In the genomic region with DNA sequence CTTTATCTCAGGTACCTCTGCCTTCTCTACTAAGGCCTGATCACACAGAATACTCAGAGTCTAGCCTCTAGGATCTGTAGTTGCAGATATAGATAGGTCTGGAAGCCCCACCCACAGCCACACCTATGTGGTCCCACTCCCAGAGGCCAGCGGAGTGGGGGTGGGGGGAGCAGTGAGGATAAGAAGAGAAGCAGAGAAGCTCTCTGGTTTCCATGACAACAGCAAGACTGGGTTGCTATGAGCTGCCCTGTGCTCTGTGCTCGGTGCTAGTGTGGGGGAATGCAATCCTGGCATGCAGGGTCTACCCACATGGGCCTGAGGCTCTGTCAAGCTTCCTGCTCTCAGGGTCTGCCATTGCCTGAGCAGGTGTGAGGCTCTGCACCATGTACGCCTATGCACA, we compare ENCODE assay signal across 14 mouse cellular contexts. TPM values are rescaled to one million over a fixed set of nuclear protein-coding genes. Genes with fewer than 3 reads are reported as not detected.
DNase-seq lines count a peak whose midpoint lies in the region; ATAC-seq and TF ChIP-seq lines count a peak whose summit lies in the region.
"Had no signal": no experiment of that assay in that cellular context is flagged by ENCODE, and none has a peak within 500 bp of the region (broad histone marks: within the 10 kb centered on the region; RNA-seq: fewer than 3 reads in every experiment).

No protein-coding gene starts in this region.

- no peak overlapping the region for H3K4me3 ChIP-seq in stomach, embryonic 14.5 days (ENCODE audit: low read depth, low read length)
- H3K4me3 ChIP-seq in stomach, postnatal 0 days (ENCODE audit: low read depth, low read length), result no peak overlapping the region
- H3K4me3 ChIP-seq in hindbrain, embryonic 15.5 days, result no peak overlapping the region
- no peak overlapping the region for H3K4me3 ChIP-seq in midbrain, embryonic 13.5 days (replicated peaks)
- no peak overlapping the region for H3K4me3 ChIP-seq in kidney, embryonic 16.5 days (ENCODE audit: low read length)
- H3K4me3 ChIP-seq: embryonic facial prominence, embryonic 13.5 days; limb, embryonic 13.5 days had no signal

- H3K36me3 ChIP-seq in stomach, embryonic 14.5 days (ENCODE audit: control insufficient read depth, insufficient read depth, low read length), result no peaks in the 10 kb centered on the region
- H3K36me3 ChIP-seq in stomach, postnatal 0 days (ENCODE audit: control insufficient read depth, insufficient read depth, low read length), result no peaks in the 10 kb centered on the region
- H3K36me3 ChIP-seq in hindbrain, embryonic 15.5 days, result no peaks in the 10 kb centered on the region
- H3K36me3 ChIP-seq in midbrain, embryonic 13.5 days, result no peaks in the 10 kb centered on the region
- no peaks in the 10 kb centered on the region for H3K36me3 ChIP-seq in kidney, embryonic 16.5 days (ENCODE audit: insufficient read depth, low read length)
- H3K36me3 ChIP-seq: embryonic facial prominence, embryonic 13.5 days; limb, embryonic 13.5 days had no signal

- no peaks in the 10 kb centered on the region for H3K27me3 ChIP-seq in stomach, embryonic 14.5 days (ENCODE audit: control insufficient read depth, insufficient read depth, low read length)
- no peaks in the 10 kb centered on the region for H3K27me3 ChIP-seq in stomach, postnatal 0 days (ENCODE audit: control insufficient read depth, insufficient read depth, low read length)
- H3K27me3 ChIP-seq in hindbrain, embryonic 15.5 days, result no peaks in the 10 kb centered on the region
- H3K27me3 ChIP-seq in midbrain, embryonic 13.5 days, result peaks cover 7% of the 10 kb centered on the region; the same call in 1 of the 2 replicates
- H3K27me3 ChIP-seq in kidney, embryonic 16.5 days (ENCODE audit: insufficient read depth, low read length), result no peaks in the 10 kb centered on the region
- H3K27me3 ChIP-seq: limb, embryonic 13.5 days had no signal

- TF ChIP-seq CTCF in stomach, postnatal 0 days (IDR thresholded peaks at IDR 0.05; ENCODE audit: low read depth), result no peak

- no peak for DNase-seq in stomach, postnatal 0 days (ENCODE audit: low spot score)
- DNase-seq in telencephalon, adult 2 months (ENCODE audit: low read depth, low spot score), result peak; percentile 50
- DNase-seq in embryo, embryonic 11 days, result no peak
- no peak for DNase-seq in gastrocnemius, postnatal 36 days
- DNase-seq: gastrocnemius, postnatal 25 days; kidney, postnatal 14 days had no signal

- 59% methylated on average over 3 of the region's 3 CpGs for WGBS in stomach, embryonic 14.5 days
- WGBS in stomach, postnatal 0 days, result 49% methylated on average over 3 of the region's 3 CpGs
- 31% methylated on average over 3 of the region's 3 CpGs for WGBS in hindbrain, embryonic 15.5 days
- WGBS in midbrain, embryonic 13.5 days, result 33% methylated on average over 3 of the region's 3 CpGs
- 76% methylated on average over 3 of the region's 3 CpGs for WGBS in kidney, embryonic 16.5 days

- intact Hi-C loops in gastrocnemius, postnatal 36 days (cut with DNase I), result no loop called here

- 0 out of 2 replicates have a peak, but pooled peaks cover 3% of the 10 kb centered on the region for H3K4me1 ChIP-seq in stomach, embryonic 14.5 days (ENCODE audit: control insufficient read depth, insufficient read depth, low read length)
- H3K4me1 ChIP-seq in stomach, postnatal 0 days (replicated peaks; ENCODE audit: control insufficient read depth, insufficient read depth), result no peaks in the 10 kb centered on the region
- peaks cover 54% of the 10 kb centered on the region for H3K4me1 ChIP-seq in hindbrain, embryonic 15.5 days (replicated peaks)
- peaks cover 50% of the 10 kb centered on the region for H3K4me1 ChIP-seq in midbrain, embryonic 13.5 days (replicated peaks)
- no peaks in the 10 kb centered on the region for H3K4me1 ChIP-seq in kidney, embryonic 16.5 days (ENCODE audit: insufficient read depth, low read length)

- no peak overlapping the region for H3K27ac ChIP-seq in stomach, embryonic 14.5 days (ENCODE audit: low read length)
- no peak overlapping the region for H3K27ac ChIP-seq in stomach, postnatal 0 days (replicated peaks)
- no peak overlapping the region for H3K27ac ChIP-seq in hindbrain, embryonic 15.5 days (replicated peaks)
- H3K27ac ChIP-seq in midbrain, embryonic 13.5 days, result no peak overlapping the region
- H3K27ac ChIP-seq in kidney, embryonic 16.5 days (ENCODE audit: low read length), result no peak overlapping the region
- H3K27ac ChIP-seq: embryonic facial prominence, embryonic 13.5 days; limb, embryonic 13.5 days had no signal

- no peak overlapping the region for H3K9ac ChIP-seq in stomach, embryonic 14.5 days (replicated peaks; ENCODE audit: low read depth, low read length)
- H3K9ac ChIP-seq in stomach, postnatal 0 days (ENCODE audit: low read length), result no peak overlapping the region
- no peak overlapping the region for H3K9ac ChIP-seq in hindbrain, embryonic 15.5 days
- no peak overlapping the region for H3K9ac ChIP-seq in midbrain, embryonic 13.5 days (replicated peaks)
- no peak overlapping the region for H3K9ac ChIP-seq in kidney, embryonic 16.5 days (replicated peaks; ENCODE audit: low read length)
- H3K9ac ChIP-seq: embryonic facial prominence, embryonic 13.5 days; limb, embryonic 13.5 days had no signal

- no peak overlapping the region for H3K4me2 ChIP-seq in stomach, embryonic 14.5 days (replicated peaks; ENCODE audit: low read depth, low read length)
- no peak overlapping the region for H3K4me2 ChIP-seq in stomach, postnatal 0 days (replicated peaks; ENCODE audit: low read depth)
- no peak overlapping the region for H3K4me2 ChIP-seq in hindbrain, embryonic 15.5 days
- no peak overlapping the region for H3K4me2 ChIP-seq in midbrain, embryonic 13.5 days (replicated peaks)
- H3K4me2 ChIP-seq in kidney, embryonic 16.5 days (replicated peaks; ENCODE audit: low read depth, low read length), result no peak overlapping the region
- H3K4me2 ChIP-seq: embryonic facial prominence, embryonic 13.5 days; limb, embryonic 13.5 days had no signal

- H3K9me3 ChIP-seq in stomach, embryonic 14.5 days (ENCODE audit: control insufficient read depth, low read depth, low read length), result no peaks in the 10 kb centered on the region
- H3K9me3 ChIP-seq in stomach, postnatal 0 days (ENCODE audit: control insufficient read depth, low read length), result no peaks in the 10 kb centered on the region
- no peaks in the 10 kb centered on the region for H3K9me3 ChIP-seq in hindbrain, embryonic 15.5 days
- no peaks in the 10 kb centered on the region for H3K9me3 ChIP-seq in midbrain, embryonic 13.5 days
- no peaks in the 10 kb centered on the region for H3K9me3 ChIP-seq in kidney, embryonic 16.5 days (ENCODE audit: low read length)
- H3K9me3 ChIP-seq: embryonic facial prominence, embryonic 13.5 days; limb, embryonic 13.5 days had no signal

- ATAC-seq in stomach, embryonic 14.5 days (ENCODE audit: insufficient number of reproducible peaks, insufficient read depth, low FRiP score, low read depth), result peak; percentile 14; the same call in 1 of the 2 replicates
- no peak for ATAC-seq in stomach, postnatal 0 days (ENCODE audit: low FRiP score, low TSS enrichment)
- ATAC-seq in hindbrain, embryonic 15.5 days (ENCODE audit: low FRiP score, low read depth), result peak; percentile 33; the same call in 1 of the 2 replicates
- ATAC-seq in midbrain, embryonic 13.5 days, result peak; percentile 68
- no peak for ATAC-seq in kidney, embryonic 16.5 days (ENCODE audit: low FRiP score, low TSS enrichment)

- no peak for TF ChIP-seq EP300 in stomach, postnatal 0 days (optimal IDR thresholded peaks at IDR 0.05)

RNA-seq across cellular contexts. Expression of a gene that starts 27.3 kb away (rescaled TPM):
- polyA plus RNA-seq in stomach, embryonic 14.5 days (2014; fragmentation: Nextera tagmentation; extraction: Ambion mirVana), result not detected in 2 replicates
- not detected in 2 replicates for polyA plus RNA-seq in stomach, postnatal 0 days (2015; fragmentation: Nextera tagmentation; extraction: Ambion mirVana)
- polyA plus RNA-seq in hindbrain, embryonic 15.5 days (2015; fragmentation: Nextera tagmentation; extraction: Ambion mirVana), result not detected in 2 replicates
- polyA plus RNA-seq in midbrain, embryonic 13.5 days (2015; fragmentation: Nextera tagmentation; extraction: Ambion mirVana), result not detected in 2 replicates
- total RNA-seq in gastrocnemius, postnatal 36 days (2021), result not detected
- polyA plus RNA-seq in kidney, embryonic 16.5 days (2015; fragmentation: Nextera tagmentation; extraction: Ambion mirVana), result not detected in 2 replicates
- total RNA-seq: gastrocnemius, postnatal 25 days; heart, postnatal 25 days had no signal
- polyA plus RNA-seq: embryonic facial prominence, embryonic 13.5 days; limb, embryonic 13.5 days; lung, embryonic 16.5 days had no signal

RNA-seq across cellular contexts. Expression of a gene that starts 49.3 kb away (rescaled TPM):
- polyA plus RNA-seq in stomach, embryonic 14.5 days (2014; fragmentation: Nextera tagmentation; extraction: Ambion mirVana), result 1.2 and 2.5 TPM in 2 replicates
- polyA plus RNA-seq in stomach, postnatal 0 days (2015; fragmentation: Nextera tagmentation; extraction: Ambion mirVana), result 0.76 and 0.85 TPM in 2 replicates
- 71.8 and 77.9 TPM in 2 replicates for polyA plus RNA-seq in hindbrain, embryonic 15.5 days (2015; fragmentation: Nextera tagmentation; extraction: Ambion mirVana)
- polyA plus RNA-seq in midbrain, embryonic 13.5 days (2015; fragmentation: Nextera tagmentation; extraction: Ambion mirVana), result 28.2 and 29.9 TPM in 2 replicates
- total RNA-seq in gastrocnemius, postnatal 36 days (2021), result under 1 TPM in 1 of 2 experiments, not detected in 1; 0.37 TPM
- 0.63 and 1.0 TPM in 2 replicates for polyA plus RNA-seq in kidney, embryonic 16.5 days (2015; fragmentation: Nextera tagmentation; extraction: Ambion mirVana)

Comparison
In these comparisons a context has a peak if more than half of its experiments do, and no peak if none do; other contexts are left out.
1. ATAC-seq: peak in stomach, embryonic 14.5 days (single experiment), hindbrain, embryonic 15.5 days (single experiment) and midbrain, embryonic 13.5 days (single experiment); none in stomach, postnatal 0 days (single experiment) and kidney, embryonic 16.5 days (single experiment).